Mouse (Mus musculus): ENCODE data around the gene Kifc1. TPM values are rescaled to one million over a fixed set of nuclear protein-coding genes. Genes with fewer than 3 reads are reported as not detected.
"Not testable (repeated sequence)": the region's sequence is repeated elsewhere in the genome, so short reads cannot be mapped to it uniquely, and the experiment has no call there.

The Kifc1 gene
- polyA plus RNA-seq, 1 experiment from 2014 or later: 2.6 TPM

DNA sequence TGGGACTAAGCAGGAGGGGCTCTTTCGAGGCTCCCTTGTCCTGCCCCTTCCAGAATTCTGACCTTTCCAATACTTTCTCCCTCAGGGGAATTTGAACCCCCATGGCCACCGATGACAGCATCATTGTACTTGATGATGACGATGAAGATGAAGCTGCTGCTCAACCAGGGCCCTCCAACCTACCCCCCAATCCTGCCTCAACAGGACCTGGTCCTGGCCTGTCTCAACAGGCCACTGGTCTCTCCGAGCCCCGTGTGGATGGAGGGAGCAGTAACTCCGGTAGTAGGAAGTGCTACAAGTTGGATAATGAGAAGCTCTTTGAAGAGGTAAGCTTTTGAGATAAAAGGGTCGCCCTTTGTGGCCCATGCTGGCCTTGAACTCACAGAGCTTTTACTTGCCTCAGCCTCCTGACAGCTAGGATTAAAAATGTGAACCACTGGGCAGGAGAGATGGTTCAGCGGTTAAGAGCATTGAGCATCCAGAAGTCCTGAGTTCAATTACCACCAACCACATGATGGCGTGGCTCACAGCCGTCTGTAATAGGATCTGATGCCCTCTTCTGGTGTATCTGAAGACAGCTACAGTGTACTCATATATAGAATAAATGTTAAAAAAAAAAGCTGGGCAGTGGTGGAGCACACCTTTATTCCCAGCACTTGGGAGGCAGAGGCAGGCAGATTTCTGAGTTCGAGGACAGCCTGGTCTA, 20.0 kb upstream of the Kifc1 start:
- no peak for DNase-seq

DNA sequence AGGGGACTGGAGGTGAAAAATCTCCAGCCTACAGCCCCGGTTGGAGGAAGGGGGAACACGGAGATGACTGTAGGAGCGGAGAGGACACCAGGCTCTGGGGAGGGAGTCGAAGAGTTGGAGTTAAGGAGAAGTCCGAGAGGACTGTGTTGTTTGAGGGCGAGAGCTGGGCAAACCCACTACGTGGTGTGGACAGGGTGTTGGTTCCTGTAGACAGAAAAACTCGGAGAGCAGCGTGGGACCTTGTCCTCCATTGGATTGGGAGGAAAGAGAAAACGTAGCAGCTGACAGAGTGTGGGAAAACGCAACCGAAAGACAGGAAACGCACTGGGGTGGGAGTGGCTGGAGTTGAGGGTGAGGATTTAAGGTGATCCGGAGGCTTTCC, 19.4 kb upstream of the Kifc1 start:
- TF ChIP-seq CTCF (IDR thresholded peaks at IDR 0.05; ENCODE audit: low read depth) (no peak), EP300 (IDR thresholded peaks at IDR 0.05; ENCODE audit: low read depth) (no peak)
- peak overlapping the region; percentile 88 for H3K4me3 ChIP-seq (ENCODE audit: low read depth, low read length)
- 2% methylated on average over 14 of the region's 14 CpGs for WGBS (ENCODE audit: insufficient replicate concordance)
- H3K9me3 ChIP-seq (ENCODE audit: low read length): no peaks in the 10 kb centered on the region
- peak; percentile 13 for ATAC-seq
- H3K4me2 ChIP-seq (ENCODE audit: low read depth, low read length): peak overlapping the region; percentile 97
- peaks cover 25% of the 10 kb centered on the region for H3K4me1 ChIP-seq (ENCODE audit: insufficient read depth)
- H3K9ac ChIP-seq (replicated peaks): peak overlapping the region; percentile 95
- H3K27me3 ChIP-seq (ENCODE audit: insufficient read depth, low read length): no peaks in the 10 kb centered on the region
- peak overlapping the region; percentile 100 for H3K27ac ChIP-seq (ENCODE audit: low read depth)
- peaks cover 34% of the 10 kb centered on the region for H3K36me3 ChIP-seq (replicated peaks; ENCODE audit: insufficient read depth, low read length)
- DNase-seq: peak; percentile 70

More for the DNA sequence above, 20.0 kb upstream of the Kifc1 start:
- ATAC-seq: no peak
- Histone ChIP-seq H3K4me3 (ENCODE audit: low read depth, low read length) (peak overlapping the region; percentile 88), H3K9me3 (ENCODE audit: low read length) (no peaks in the 10 kb centered on the region), H3K36me3 (replicated peaks; ENCODE audit: insufficient read depth, low read length) (peaks cover 38% of the 10 kb centered on the region), H3K4me2 (ENCODE audit: low read depth, low read length) (peak overlapping the region; percentile 97), H3K27ac (ENCODE audit: low read depth) (peak overlapping the region; percentile 100), H3K27me3 (ENCODE audit: insufficient read depth, low read length) (no peaks in the 10 kb centered on the region), H3K9ac (replicated peaks) (peak overlapping the region; percentile 95), H3K4me1 (ENCODE audit: insufficient read depth) (peaks cover 29% of the 10 kb centered on the region)
- TF ChIP-seq EP300 (IDR thresholded peaks at IDR 0.05; ENCODE audit: low read depth) (no peak), CTCF (IDR thresholded peaks at IDR 0.05; ENCODE audit: low read depth) (peak; percentile 55)
- WGBS (ENCODE audit: insufficient replicate concordance): 47% methylated on average over 11 of the region's 11 CpGs

DNA sequence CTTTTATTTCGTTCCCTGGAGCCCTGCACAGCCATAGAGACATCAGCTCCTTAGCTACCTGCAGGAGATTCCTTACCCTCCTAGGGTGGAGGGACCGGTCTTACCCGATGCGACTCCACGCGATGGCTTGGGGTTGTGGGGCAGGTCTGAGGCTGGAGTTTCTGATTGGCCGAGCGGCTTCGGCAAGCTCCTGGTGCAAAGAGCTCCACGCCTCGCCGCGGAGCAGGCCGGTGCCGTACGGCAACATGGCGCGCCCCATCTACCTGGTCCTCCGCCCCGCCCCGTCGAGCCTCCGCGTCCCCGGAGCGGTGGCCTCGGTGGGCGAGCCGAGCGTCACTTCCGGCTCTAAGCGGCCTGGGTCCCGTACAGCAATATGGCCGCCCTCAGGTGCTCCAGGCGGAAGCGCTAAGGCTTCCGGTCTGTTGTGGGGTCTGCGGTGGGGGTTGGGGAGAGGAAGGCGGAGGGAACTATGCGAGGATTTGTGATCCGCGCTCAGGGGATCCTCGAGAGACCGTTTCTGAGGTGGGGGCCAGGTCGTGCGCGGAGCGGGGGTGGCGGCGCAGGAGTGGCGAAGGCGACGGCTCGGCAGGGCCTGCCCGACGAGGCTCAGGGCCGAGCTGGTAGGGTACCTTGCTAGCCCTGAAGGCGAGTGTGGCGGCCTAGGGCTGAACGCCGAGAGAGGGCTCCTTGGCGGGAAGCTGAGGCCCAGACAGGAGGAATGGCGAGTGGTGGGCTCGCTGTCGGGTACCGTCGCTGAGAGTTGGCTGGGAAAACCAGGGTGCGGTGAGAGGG, 18.8 kb upstream of the Kifc1 start, which contains the start of gene Daxx:
Gene Daxx (plus strand): TSS at position 338 of the 792 bp plus-strand sequence.
- H3K27ac ChIP-seq (ENCODE audit: low read depth): peak within 1 kb of the TSS; percentile 100
- H3K4me3 ChIP-seq (ENCODE audit: low read depth, low read length): peak within 1 kb of the TSS; percentile 88
- H3K9ac ChIP-seq (replicated peaks): peak within 1 kb of the TSS; percentile 95
- H3K36me3 ChIP-seq (replicated peaks; ENCODE audit: insufficient read depth, low read length): peaks cover 30% of the 10 kb centered on the region
- peaks cover 24% of the 10 kb centered on the region for H3K4me1 ChIP-seq (ENCODE audit: insufficient read depth)
- ATAC-seq: peak; percentile 95
- WGBS (ENCODE audit: insufficient replicate concordance): under 1% methylated on average over 68 of the region's 68 CpGs
- DNase-seq: peak; percentile 99
- H3K9me3 ChIP-seq (ENCODE audit: low read length): no peaks in the 10 kb centered on the region
- H3K27me3 ChIP-seq (ENCODE audit: insufficient read depth, low read length): no peaks in the 10 kb centered on the region
- peak within 1 kb of the TSS; percentile 97 for H3K4me2 ChIP-seq (ENCODE audit: low read depth, low read length)
- TF ChIP-seq EP300 (IDR thresholded peaks at IDR 0.05; ENCODE audit: low read depth) (peak; percentile 21; the same call in 1 of the 2 replicates), CTCF (IDR thresholded peaks at IDR 0.05; ENCODE audit: low read depth) (peak; percentile 2; the same call in 1 of the 2 replicates)

DNA sequence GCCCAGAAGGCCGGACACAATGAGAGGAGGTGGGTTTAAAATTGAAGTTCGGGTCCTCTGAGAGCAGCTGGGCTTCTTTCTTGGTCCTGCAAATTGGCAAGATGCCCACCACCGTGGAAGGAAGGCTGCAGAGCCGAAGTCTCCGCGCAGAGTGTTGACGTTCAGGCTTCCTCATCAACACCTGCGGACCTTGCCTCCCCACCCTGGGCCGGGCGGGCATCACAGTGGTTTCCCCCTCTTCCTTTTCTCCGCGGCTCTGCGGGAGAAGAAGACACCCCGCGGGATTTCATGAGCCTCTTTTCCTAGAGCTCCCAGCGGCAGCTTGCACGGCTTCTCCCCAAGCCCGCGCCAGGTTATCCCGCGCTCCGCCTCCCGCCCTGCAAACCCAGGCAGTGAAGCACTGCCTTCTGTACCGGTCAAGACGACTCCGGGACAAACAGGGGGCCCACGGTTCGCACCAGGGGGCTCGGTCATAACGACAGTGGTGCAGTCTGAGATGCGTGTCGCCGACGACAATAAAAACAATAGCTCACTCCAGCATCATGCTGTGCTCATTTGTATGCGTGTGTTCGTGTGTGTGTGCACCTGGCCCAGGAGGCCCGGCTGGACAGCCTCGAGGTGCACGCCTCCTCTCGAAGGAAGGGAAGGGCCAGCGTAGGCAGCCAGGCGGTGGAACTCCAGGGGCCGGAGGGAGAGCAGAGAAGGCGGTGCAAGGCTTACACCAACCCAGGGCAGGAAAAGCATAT, 18.0 kb upstream of the Kifc1 start:
- Histone ChIP-seq H3K4me1 (ENCODE audit: insufficient read depth) (peaks cover 26% of the 10 kb centered on the region), H3K27me3 (ENCODE audit: insufficient read depth, low read length) (no peaks in the 10 kb centered on the region), H3K9me3 (ENCODE audit: low read length) (no peaks in the 10 kb centered on the region), H3K27ac (ENCODE audit: low read depth) (peak overlapping the region; percentile 100), H3K36me3 (replicated peaks; ENCODE audit: insufficient read depth, low read length) (peaks cover 23% of the 10 kb centered on the region), H3K4me2 (ENCODE audit: low read depth, low read length) (peak overlapping the region; percentile 97), H3K9ac (replicated peaks) (peak overlapping the region; percentile 63), H3K4me3 (ENCODE audit: low read depth, low read length) (peak overlapping the region; percentile 88)
- TF ChIP-seq CTCF (IDR thresholded peaks at IDR 0.05; ENCODE audit: low read depth) (no peak), EP300 (IDR thresholded peaks at IDR 0.05; ENCODE audit: low read depth) (no peak)
- DNase-seq (peak; percentile 53), ATAC-seq (peak; percentile 48)
- under 1% methylated on average over 42 of the region's 44 CpGs for WGBS (ENCODE audit: insufficient replicate concordance)

DNA sequence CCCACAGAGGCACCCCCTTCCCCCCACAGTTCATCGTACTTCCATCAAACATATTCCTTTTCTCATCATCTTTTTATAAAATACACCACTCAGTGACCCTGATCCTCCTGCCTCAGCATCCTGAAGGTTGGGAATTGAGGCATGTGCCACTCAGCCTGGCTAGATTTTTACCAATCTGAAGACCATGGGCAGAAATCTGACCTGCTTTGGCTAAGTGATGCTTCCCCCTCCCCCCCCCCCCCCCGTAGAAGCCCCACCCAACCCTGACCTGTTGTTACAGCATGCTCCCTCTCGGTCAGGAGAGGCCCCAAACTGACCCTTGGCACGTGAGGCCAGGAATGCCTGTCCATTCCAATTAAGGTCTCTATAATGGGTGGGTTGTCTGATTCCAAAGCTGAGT, 14.4 kb upstream of the Kifc1 start, which contains the start of gene Platr17:
Gene Platr17 (plus strand): TSS at position 301 of the 400 bp plus-strand sequence.
- not testable (repeated sequence) for H3K4me3 ChIP-seq (ENCODE audit: low read depth, low read length); DNase-seq; ATAC-seq; H3K27me3 ChIP-seq (ENCODE audit: insufficient read depth, low read length); H3K9ac ChIP-seq (replicated peaks); H3K9me3 ChIP-seq (ENCODE audit: low read length); H3K36me3 ChIP-seq (replicated peaks; ENCODE audit: insufficient read depth, low read length); H3K4me2 ChIP-seq (ENCODE audit: low read depth, low read length)
- Histone ChIP-seq H3K4me1 (ENCODE audit: insufficient read depth) (peaks cover 38% of the 10 kb centered on the region), H3K27ac (ENCODE audit: low read depth) (peak within 1 kb of the TSS; percentile 11; the same call in 1 of the 2 replicates)
- 41% methylated on average over 3 of the region's 4 CpGs for WGBS (ENCODE audit: insufficient replicate concordance)

DNA sequence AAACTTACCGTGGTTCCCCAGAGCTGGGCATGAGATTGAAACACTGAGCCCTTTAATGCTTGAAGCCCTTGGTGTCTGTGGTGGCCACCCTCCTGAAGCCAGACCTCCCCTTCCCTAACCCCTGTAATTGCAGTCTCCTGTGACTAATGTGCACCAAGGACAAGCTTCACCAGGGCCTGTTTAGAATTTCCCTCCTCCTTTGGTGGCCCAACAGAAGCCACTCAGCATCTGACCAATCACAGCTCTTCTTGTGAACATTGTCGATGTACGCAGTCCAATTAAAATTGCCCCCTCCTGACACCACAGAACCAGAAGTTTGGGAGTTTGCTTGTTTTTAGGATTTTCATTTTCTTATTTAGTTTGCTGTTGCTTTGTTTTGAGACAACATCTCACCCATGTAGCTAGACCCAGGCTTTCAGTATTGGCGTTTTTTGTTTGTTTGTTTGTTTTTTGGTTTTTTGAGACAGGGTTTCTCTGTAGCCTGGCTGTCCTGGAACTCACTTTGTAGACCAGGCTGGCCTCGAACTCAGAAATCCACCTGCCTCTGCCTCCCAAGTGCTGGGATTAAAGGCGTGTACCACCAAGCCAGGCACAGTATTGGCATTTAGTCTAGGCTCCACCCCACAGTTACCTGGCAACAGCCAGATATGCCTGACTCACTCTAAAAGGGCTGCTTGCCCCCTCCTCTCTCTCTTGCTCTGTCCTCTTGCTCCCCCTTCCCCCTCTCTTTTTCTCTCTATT, 13.6 kb upstream of the Kifc1 start:
- Histone ChIP-seq H3K4me1 (ENCODE audit: insufficient read depth) (peaks cover 38% of the 10 kb centered on the region), H3K27ac (ENCODE audit: low read depth) (peak overlapping the region; percentile 11; the same call in 1 of the 2 replicates)
- H3K9ac ChIP-seq (replicated peaks); DNase-seq; ATAC-seq; H3K4me3 ChIP-seq (ENCODE audit: low read depth, low read length); H3K4me2 ChIP-seq (ENCODE audit: low read depth, low read length); H3K9me3 ChIP-seq (ENCODE audit: low read length); H3K27me3 ChIP-seq (ENCODE audit: insufficient read depth, low read length); H3K36me3 ChIP-seq (replicated peaks; ENCODE audit: insufficient read depth, low read length): not testable (repeated sequence)
- WGBS (ENCODE audit: insufficient replicate concordance): 76% methylated on average over 6 of the region's 6 CpGs

Measured in liver, postnatal 0 days (tissue).